Mouse (Mus musculus) urinary bladder, postnatal 4 days (tissue): ENCODE data around the gene Ddit4.
A peak's percentile ranks its signal among the peaks of the same experiment; 100 is the strongest.

Experiments used
- DNase-seq, 2 experiments: peaks; one replicate each; pipeline ENCODE4 v3.0.0; 2021 to 2022; ENCODE audit warnings: low spot score in 2 of 2

Gene Ddit4

DNA sequence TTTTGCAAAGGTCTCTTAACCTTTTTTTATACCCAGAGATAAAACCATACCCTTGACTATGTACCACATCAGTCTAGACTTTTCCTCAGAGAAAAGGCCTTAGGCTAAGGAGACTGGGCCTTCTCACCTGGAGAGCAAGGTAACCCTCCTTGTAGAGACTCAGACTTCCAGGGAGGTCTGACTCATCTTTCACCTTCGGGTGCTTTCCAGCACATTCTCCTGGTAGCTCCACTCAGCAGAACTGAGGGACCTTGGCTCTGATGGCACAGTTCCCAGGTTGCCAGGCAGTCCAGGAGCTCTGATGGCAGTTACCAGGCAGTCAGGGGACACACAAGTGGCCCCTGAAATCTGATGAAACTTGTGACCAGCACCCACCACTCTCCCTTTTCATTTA is 2.4 kb downstream of the Ddit4 start:
- DNase-seq: no peak

DNA sequence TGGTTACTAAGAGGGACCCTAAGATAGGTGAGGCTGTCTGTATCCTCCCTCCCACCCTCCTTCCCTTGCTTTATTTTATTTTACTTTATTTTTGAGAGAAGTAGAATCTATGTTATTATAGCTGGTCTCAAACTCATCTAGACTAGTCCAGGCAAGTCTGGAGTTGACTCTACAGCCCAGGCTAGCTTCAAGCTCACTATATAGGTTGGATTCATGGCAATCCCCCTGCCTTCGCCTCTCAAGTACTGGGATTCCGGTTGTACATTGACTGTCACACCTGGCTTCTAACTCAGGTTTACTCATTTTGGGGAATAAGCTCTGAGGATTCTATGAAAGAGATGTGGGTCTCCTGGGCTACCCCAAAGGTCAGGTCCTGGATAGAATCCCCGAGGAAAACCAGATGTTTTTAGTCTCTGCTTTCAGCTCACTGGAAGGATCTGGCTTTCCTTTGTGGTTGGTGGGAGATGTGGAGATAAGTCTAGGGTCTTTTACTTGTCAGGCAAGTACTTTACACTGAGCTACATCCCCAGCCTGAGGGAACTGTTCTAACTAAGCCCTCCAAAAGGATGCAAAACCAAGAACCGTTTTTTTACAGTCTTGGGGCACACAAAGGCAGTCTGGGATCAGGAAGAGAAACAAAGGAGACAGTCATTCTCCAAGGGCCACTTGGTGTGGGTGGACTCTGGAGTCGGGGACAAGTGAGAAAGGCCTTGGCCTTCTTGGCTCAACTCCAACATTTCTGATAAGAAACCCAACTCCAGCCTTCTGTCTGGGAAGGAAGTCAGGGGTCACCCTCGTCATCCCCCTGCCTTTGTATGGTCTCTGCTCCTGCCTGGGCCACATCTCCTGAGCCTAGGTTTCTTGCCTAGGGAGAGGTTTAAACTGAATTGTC is 3.0 kb downstream of the Ddit4 start:
- no peak for DNase-seq

DNA sequence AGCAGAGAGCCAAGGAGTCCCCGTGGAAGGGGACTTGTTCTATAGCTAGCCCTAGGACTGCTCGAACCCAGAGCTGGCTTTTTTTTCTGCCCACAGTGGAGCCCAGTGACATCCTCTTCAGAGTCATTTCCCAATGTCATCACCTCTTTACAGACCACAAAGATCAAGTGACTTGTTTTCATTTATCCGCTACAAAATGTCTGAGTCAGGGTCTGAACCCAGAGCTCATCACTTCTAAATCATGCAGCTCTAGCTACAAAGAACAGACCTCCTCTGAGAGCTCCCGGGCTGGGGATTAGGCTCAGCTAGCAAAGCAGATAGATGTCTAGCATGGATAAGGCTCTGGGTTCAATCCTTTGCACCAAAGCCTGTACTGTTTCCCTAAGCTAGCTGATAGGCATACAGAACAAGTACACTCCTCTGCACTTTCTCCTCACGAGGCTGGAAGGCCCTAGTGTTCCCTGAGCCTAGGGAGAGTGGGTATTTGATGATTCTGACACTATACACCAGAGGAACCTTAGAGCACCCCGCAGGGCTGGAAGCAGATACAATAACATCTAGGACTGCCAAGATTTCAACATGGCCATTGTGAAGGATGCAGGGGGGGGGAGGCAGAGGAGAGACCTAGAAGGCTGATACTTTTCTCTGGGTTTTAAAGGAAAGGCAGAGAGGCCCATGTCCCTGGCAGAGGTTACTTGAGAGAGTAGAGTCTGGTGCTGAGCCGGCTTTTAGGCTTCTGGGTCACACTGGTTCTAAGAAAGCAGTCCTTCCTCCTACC is 4.1 kb downstream of the Ddit4 start:
- no peak for DNase-seq

DNA sequence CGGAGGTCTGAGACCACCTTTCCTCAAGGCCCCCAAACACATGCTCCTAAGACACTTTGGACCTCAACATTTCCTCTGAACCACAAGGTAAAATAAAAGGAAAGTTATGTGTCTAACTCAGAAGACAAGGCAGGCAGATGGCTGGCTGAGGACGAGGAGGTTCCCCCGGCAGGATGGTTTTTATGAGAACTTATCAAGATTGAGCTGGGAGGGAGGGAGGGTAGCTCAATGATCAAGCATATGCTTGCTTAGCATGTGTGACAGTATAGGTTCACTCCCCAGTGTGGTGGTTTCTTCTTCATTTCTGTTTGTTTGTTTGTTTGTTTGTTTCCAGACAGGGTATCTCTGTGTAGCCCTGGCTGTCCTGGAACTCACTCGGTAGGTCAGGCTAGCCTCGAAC is 5.3 kb downstream of the Ddit4 start:
- no peak for DNase-seq

DNA sequence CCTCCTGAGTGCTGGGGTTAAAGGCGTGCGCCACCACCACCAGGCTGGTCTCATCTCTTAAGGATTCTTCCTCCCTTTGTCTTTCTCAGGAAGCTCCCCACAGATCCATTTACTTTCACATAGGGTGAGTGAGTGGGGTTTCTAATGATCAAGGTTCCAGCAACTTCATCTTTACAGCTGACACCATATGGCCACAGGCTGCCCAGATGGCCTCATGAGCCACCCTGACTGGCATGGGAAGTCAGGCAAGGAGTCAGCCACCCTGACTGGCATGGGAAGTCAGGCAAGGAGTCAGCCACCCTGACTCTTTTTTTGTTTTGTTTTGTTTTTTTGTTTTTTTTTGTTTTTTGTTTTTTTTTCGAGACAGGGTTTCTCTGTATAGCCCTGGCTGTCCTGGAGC is 6.2 kb downstream of the Ddit4 start:
- DNase-seq: no peak

DNA sequence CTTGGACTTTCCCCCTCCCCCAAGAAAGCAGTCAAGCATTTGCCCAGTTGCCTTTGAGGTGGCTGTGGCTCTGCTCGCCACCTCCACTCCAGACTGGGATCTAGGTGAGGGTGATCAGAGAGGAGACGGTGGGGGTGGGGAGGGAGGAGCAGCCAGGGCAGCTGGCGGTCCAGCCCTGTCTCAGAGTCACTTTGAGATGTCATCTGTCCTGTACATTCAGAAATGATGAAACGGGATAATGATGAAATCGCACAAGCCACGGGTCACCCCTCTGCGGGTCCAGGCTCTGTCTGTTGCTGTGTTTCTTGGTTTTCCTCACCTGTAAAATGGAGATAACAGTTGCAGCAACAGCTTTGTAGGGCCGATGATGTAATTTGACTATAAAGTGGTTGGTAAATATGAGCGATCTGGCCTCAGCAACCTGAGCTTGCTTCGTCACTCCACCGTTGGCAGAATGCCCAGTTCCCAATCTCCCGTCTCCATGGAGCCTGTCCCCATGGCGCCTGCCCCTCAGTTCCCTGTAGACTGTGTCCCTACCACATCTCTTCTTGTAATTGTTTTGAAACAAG is 8.1 kb downstream of the Ddit4 start:
- peak; percentile 63 to 81 for DNase-seq

DNA sequence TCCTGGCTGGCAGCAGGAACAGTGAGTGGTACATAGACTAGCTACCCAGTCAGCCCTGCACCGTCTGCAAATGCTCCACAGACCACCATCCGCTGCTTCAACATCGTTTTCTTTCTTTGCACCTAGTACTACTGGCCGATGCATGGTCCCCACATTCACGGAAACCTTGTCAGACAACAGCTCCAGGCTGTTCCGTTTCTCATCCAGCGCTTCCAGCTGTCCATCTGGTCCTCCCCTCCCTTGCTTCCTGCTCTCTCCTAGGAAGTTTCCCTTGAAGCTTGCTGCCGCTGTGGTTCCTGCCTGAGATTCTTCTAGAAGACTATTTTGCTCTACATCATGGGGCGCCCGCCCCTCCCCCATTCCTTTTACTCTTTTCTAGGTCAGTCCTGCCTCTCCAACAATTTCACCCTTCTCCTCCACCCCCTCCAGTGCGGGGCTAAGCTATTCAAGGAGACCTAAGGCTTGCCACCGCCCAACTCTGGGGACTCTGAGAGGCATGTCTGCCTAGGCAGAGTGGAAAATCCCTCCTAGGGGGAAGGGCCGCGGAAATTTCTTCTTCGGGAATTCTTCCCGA is 8.7 kb downstream of the Ddit4 start:
- no peak for DNase-seq

DNA sequence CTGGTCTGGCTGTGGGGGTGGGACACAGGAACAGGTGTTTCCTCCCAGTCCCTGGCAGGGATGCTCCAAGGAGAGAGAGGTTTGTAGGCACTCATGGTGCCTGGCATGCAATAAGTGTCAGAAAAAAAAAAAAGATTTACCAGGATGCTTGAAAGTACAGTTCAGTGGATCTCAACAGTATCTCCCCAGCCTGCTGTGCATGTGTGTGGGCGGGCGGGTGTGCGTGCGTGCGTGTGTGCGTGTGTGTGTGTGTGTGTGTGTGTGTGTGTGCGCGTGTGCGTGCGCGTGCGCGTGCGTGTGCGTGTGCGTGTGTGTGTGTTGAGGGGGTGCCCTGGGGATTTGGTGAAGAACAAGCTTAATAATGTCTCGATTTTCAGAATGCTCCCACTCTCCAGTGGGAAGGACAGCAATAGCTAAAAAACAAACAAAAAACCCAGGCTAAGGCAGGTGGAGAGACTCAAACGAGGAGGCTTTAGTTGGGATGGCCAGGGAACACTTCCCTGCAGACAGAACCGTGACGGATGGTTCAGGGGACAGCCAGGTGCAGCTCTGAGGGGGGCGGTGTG is 9.3 kb downstream of the Ddit4 start:
- DNase-seq: no peak

DNA sequence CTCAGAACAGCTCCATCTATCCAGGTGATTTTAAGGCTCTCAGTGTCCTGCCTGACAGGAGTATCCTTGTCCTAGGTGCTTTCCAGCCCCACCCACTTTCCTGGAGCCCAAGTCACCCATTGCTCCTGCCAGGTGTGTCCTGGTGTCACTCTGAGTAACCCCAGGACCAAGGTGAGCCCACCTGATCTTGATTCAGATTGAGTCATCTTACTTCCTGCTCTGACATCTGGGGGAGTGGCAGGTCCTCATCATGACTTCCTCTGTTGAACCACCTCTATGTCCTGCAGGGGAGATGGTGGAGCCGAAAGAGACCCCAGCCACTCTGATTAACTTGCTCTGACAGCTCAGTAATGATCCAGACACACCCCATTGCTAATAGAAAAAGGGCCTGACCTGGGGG is 12.6 kb downstream of the Ddit4 start:
- DNase-seq: no peak

DNA sequence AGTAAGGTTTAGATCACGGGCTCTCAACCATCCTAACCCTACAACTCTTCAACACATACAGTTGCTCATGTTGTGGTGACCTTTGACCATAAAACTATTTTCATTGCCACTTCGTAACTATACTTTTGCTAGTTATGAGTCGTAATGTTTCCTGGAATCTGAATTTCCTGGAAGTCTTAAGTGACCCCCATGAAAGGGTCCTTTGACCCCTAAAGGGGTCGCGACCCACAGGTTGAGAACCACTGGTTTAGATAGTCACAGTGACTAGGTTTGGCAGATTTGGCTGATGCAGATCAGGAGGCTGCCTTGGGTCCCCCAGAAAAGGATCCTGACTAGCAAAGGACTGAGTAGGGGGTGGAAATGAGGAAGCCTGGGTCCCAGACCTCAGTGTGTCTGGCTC is 13.0 kb downstream of the Ddit4 start:
- DNase-seq: no peak

DNA sequence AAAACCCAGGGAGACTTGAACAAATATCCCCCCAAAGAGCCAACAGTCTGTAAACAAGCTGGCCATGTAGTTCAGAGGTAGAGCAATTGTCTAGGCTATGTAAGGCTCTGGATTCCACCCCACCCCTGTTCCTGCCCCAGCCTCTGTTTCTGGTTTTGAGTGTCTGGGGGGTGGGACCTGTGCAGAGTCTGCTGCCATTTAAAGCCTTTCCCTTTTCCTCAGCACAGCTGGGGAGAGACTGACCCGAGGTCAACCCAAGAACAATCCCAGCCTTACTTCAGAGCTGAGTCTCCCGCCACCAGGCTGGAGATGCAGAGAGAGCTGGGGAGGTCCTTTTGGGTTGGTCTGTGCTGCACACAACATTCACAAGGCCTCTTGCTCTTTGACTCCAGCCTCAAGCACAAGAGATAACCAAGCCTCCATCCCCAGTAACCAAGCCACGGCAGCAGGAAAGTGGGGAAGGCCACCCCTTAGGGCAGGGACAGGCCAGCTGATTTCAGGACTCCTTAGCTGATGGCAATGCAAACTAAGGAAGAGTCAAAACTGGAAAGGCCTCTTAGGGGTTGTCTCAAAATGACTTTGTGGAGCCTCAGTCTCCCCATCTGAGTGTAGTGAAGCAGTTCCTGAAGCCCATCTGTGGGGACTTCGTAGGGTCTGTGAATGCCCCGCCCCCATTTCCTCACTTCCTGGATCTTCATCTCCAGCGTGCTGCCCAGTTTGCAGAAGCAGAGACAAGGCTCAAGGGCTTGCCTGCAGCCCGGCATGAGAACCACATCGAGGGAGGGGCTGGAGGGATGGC is 15.4 kb downstream of the Ddit4 start:
- DNase-seq: no peak

DNA sequence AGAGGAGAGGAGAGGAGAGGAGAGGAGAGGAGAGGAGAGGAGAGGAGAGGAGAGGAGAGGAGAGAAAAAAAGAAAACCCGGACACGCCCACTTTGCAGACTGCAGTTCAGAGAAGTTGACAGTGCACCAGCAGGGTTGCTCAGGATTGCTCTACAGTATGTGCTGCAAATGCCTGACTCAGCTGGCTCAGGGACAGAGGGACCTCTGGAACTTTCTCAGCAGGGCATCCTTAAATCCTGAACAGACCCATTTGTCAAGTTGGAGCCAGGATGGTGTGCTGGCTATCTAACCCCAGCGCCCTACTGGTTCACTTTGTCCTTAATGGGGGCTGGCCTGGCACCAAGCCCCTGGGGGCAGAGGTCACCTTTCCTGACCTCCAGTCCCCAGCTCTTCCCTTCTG is 17.6 kb downstream of the Ddit4 start:
- DNase-seq: no peak

DNA sequence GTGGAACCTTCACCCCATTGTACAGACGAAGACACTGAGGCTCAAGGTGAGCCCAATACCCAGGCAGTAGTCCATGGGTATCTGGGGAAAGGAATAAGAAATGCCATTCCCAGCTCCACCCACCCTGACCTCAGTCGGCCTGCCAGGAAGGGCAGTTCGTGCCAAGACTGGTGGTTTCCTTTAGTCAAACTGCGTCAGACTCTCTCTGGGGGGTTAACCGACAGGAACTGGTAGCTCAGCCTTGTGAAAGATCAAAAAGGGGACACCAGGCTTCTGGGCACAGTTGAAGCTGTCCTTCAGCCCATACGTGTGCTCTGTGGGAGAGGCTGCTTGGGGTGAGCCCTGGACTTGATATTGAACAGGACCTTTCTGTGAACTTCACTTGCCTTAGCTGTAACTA is 19.1 kb downstream of the Ddit4 start:
- DNase-seq: no peak

DNA sequence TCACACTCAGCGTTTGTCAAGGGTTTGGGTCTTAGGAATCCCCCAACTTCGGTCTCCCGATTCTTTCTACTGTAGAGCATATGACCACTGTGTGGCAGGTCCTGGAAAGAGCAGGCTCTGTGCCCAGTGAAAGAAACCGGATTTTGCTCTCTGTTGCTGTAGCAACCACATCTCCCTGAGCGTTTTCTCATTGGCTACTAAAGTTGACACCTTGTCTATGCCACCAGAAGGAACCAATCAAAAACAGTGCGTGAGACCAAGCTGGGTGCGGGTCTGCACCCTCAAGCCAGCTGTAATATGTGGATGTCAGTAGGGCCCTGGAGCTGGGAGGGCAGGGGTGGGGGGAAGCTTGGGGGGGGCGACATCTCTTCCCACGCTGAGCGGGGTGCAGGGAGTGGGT is 20.6 kb downstream of the Ddit4 start:
- no peak for DNase-seq

DNA sequence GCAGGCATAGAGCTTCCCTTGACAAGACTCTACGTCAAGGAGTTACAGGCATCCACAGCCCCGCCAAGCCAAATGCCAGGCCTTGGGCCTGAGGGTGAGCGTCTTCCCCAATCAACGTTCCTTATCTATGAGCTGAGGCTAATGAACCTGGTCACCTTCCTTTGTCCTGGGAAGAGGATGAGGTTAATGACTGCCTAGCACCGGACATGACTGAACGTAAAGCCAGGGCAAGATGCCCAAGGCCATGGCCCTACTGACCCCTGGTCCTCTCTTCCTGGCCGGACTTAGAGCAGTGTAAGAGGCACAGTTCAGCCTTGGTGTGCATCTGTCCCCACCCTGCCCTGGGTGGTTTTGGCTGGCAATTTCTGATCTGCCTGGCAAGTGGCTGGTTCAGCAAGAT is 22.4 kb downstream of the Ddit4 start:
- DNase-seq: no peak

DNA sequence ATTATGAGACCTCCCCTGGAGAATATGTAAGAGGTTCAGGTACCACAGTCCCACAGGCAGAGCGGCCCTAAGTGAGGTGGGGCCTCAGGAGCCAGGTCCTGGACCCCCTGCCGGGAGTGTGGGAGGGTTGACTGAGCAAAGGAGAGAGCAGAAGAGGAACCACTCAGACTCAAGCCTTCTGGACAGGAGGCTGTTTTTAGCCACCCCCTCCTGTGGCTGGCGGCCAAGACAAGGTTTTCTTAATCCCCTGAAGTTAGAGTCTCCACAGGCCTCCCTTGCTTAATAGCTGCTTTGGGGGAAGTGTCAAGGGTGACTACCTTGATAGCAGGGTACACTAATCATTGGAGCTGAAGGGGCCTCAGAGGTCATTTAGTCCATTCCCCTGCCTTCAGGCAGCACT is 27.3 kb downstream of the Ddit4 start:
- DNase-seq: no peak

DNA sequence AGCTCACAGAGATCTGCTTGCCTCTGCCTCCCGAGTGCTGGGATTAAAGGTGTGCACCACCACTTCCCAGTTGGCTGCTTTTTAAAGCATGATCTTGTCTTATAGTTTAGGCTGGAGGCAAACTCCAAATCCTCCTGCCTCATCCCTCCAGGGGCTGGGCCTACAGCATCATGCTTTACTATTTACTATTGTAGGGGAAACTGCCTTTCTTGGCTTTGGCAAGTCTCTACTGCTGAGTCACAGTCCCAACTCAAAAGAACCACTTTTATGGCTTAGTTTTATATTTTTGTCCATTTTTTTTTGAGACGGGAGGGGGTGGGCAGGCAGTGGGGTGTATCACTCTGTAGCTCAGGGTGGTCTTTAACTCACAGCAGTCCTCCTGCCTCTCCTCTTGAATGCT is 28.1 kb downstream of the Ddit4 start:
- DNase-seq: no peak

DNA sequence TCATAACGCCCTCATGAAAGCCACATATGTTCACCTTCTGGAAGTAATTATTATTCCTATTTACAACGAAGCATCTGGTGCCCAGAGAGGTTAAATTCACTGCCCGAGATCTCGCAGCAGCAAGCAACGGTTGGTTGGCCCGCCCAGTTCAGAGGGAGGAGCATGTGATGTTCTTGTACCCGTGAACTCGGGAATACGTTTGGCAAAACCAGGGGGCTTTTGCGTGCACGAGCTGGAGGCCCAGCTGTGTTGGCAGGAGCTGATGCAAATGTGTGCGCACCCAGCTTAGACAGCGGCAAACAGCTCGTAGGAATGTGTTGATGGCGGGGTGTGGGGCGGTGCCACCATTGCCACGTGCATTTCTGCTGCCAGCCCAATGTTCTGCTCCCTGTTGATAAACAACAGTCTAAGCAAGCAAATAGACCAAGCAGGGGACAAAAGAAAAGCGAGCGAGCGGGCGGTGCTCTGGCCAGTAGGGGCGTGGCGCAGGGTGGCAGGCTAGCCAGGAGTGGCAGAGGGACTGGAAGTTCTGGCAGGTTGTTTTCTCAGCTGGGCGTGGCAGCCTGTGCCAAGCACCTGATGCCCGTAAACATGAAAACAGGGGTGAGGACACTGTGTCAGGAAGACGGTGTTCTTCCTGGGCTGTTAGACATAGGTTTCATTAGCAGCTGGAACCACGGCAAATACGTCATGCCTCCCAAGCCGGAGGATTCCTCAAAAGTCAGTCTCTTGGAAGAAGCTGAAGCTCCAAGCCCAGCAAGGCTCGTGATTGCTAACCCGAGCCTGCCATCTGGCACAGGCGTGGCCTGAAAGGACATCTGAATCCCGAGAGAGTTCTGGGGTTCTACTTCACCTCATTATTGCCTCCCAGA is 30.6 kb downstream of the Ddit4 start:
- peak in 1 of 2 experiments; percentile 73 for DNase-seq

DNA sequence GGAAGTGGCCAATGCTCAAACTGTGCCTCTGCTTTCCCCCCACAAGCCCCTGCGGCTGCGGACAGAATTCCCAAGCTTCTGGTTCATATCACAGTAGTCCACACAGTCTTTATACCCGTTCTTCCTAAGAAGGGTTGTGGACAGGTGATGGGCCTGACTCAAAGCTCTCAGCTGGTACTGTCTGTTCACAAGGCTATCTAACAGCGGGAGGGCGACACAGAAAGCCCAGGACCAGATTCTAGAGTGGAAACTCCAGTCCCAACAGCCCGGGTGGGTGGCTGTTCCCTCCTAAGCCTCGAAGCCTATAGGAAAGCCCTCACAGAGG is 31.2 kb downstream of the Ddit4 start:
- no peak for DNase-seq

DNA sequence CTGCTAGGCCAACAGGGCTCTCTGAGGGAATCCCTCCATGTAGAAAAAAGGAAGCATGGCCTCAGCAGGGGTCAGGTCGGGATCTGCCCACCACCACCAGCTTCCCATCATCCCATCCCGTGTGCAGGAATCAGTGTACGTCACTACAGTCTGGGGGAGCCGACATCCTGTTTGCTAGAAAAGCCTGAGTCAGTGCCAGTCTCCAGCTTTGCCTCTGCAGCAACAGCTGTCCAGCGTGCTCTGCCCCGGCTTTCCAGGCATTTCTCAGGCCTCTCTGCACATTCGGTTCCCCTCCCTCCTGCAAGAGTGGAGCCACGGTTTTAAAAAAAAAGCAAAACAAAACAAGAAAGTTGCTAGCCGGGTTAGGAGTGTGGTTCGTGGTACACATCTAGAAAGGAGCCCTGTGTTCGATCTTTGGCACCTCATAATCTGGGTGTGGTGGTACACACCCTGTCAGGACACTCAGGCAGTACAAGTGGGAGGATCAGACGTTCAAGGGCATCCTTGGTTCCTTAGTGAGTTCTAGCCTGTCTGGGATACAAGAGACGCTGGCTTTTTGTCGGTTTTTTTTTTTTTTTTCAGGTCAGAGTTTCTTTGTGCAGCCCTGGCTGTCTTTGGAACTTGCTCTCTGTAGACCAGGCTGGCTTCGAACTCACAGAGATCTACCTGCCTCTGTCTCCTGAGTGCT is 32.0 kb downstream of the Ddit4 start:
- no peak for DNase-seq
